Mouse (Mus musculus) right cerebral cortex, postnatal 25 days (tissue): ENCODE results near the gene 1600014C23Rik.

Experiments
- DNase-seq: peaks from one replicate; pipeline ENCODE4 v3.0.0; 2022

1600014C23Rik gene

DNA sequence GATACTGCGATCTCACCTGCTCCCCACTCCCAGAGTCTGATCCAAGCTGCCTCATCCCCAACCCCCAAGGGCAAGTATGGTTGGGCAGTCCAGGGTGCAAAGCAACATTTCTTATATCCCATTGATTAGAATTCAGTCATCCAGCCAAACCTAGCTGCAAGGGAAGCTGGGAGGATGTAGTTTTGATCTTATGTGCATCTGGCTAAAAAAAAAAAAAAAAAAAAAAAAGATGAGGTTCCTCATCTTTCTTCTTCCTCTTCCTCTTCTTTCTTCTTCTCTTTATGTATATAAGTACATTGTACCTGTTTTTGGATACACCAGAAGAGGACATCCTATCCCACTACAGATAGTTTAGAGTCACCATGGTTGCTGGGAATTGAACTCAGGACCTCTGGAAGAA lies 17.7 kb upstream of the 1600014C23Rik start:
- DNase-seq = no peak

DNA sequence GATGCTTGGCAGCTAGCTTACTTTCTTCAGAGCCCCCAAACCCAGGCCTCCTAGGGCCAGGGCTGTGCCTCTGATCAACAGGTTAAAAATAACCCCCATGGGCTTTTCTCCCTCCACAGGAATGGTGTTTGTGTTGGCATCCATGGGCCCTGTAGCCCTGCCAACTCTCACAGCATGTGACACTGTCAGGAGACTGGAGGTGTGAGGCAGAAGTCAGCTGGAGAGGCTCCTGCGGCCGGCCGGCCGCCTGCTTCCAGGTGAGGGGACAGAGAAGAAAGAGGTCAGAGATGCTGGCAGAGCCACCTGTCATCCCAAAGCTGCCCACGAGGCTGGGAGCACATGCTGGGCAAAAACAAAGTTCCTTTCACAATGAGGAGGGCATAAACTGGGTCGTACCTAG lies 15.5 kb upstream of the 1600014C23Rik start:
- no peak for DNase-seq

DNA sequence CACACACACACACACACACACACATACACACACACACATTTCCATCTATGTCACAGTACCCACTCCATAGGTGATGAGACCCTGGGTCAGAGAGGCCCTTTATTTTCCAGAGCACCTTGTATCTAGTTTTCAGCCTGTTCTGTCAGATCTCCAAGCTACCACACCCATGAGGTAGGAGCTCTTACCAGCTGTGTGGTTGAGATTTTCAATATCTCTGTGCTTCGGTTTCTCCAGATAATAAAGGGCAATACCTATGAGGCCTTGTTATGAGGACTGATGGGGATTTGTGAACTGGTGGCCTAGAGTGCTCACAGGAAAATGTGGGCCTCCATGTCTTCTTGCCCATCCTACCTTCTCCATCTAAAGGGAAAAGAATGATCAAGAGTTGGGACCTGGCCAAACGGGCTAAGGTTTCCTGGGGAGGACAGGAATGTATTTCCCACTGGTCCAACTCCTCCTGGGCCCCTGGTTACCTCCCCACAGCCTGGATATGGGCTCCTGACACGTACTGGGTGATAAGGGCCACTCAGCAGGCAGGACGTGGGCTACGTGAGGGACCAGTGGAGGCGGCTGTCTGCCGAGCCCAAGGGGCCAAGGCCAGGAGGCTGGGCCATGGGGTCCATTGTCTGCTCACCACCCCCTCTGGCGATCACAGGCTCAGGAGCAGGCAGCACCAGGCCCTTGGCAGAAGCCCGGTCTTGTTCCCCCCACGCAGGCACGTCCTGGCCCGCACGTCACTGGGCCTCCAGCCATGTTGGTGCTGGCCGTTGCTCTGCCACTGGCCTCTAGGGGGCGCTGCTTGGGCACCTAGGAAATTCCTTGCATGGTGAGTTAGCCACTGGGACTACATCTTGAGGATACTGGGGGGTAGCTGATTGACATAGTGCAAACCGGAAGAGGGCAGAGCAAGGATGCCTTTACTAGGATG lies 14.5 kb upstream of the 1600014C23Rik start:
- DNase-seq = no peak

DNA sequence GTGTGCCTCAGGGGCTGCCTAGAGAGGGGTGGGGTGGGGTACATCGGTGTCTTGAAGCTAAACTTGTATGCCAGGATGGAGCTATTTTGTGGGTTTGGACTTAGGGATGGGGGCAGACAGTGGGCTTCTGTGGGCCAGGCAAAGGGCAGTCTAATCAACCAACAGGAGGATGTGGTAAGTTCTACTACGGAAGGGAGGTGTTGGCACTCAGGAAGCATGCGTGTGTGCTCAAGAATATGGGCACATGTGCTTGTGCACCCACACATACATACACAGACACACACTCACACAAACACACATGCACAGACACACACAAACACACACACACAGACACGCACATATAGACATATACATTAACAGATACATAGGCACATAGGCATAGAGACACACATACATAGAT lies 13.6 kb upstream of the 1600014C23Rik start:
- DNase-seq = no peak

- no peak for DNase-seq
Observed at GRCm38 (mm10) chr17:45746755-45747154, 13.1 kb upstream of the 1600014C23Rik start.

- no peak for DNase-seq
Observed at GRCm38 (mm10) chr17:45745629-45746028, 12.0 kb upstream of the 1600014C23Rik start.

GRCm38 (mm10) chr17:45742371-45743147 lies 8.9 kb upstream of the 1600014C23Rik start:
- no peak for DNase-seq

DNA sequence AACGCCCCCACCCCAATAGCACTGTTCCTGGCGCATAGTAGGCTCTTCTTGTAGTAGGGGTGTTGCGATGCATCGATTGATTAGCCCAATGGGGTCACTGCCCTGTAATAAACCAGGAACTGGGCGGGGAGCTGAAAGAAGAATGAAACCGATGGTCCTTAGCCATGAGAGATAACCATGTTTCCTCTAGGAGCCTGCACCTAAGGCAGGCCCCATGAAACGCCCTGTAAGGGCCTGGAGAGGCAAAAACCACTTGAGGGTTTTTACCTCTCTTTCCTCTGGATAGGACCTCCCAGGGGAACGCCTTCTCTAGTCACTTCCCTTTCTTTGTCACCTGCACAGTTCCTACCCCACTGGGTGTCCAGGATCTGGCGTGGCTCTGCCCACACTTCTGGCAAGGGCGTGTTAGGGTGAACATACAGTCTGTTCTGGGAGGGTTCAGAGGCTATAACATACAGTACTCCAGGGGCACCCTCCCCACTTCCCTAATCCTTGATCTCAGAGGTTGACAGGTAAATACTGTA lies 3.5 kb upstream of the 1600014C23Rik start:
- DNase-seq = no peak

GRCm38 (mm10) chr17:45736311-45737077 lies 2.9 kb upstream of the 1600014C23Rik start:
- DNase-seq = peak; percentile 90

DNA sequence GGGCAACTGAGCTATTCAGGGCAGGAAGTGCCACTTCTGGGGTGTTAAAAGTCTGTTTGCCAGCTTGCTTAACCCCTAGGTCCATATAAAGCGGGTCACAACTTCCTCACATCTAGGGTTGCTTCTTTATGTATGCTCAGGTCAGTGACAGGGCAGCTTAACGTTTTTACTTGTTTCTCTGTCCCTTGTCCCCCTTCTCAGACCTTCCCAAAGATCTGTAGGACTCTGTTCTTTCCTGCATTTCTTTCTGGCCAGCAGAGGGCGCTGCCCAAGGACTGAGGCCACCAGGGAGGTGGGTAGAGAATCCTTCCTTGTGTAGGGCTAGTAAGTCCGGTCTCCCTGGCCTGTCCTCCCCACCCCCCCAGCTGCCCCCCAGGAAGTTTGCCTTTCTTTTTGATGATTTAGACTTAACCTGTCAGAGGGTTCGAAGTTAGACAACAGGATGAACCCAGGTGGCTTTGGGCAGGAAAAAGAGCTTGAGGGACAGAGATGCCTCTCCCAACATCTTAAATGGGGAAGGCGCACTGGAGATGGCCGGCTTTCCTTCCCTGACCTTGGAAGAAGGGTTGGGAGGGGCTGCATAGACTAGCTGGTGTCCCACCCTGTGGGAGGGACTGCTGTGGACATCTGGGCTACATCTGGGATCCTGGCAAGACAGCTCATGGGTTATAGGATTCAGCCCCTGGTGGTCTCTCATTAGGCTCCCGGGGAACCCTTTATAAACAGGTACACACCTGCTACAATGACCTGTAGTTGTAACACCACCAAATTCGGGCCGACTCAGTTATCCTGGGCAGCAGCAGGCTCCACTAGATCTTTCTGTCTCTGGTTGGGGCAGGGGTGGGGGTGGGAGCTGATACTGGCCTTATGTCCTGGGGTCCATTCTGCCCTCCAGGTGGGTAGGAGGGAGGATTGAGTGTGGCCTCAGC lies 2.0 kb upstream of the 1600014C23Rik start:
- DNase-seq = peak; percentile 83

DNA sequence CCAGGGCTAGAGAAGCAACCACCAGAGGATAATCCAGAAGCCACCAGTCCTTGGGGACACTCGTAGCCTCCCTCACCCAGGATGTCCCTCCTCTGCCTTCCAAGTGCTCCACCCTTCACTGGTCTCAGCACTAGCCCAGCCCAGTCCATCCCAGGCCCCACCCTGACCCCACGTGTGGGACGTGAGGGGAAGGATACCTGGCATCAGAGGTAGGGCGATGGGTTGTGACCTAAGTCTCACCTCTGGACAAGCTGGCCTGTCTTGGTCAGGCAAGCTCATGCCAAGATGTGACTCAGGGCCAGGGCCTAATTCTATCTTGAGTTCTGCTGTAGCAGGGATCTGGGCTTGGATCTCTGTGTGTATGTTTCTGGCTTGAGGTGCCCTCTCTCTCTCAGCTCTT lies 1.2 kb upstream of the 1600014C23Rik start:
- no peak for DNase-seq

DNA sequence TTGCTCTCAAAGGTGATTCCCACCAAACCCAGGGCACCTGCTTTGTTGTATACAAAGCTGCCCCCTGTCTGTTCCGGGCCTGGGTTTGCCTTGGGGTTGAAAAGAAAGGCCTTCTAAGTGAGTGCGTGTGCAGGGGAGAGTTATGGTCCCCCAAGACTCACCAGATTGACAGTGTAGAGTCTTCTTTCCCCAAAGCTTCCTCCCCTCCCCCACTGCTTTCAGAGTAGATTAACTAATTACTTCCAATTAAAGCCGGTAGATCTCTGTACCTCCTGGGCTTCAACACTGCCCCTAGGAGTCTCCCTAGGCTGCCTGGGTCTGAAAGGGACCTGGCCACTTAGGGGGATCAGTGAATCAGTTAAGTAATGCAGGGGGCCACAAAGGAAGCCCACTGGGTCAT lies 689 bp upstream of the 1600014C23Rik start:
- DNase-seq = no peak

DNA sequence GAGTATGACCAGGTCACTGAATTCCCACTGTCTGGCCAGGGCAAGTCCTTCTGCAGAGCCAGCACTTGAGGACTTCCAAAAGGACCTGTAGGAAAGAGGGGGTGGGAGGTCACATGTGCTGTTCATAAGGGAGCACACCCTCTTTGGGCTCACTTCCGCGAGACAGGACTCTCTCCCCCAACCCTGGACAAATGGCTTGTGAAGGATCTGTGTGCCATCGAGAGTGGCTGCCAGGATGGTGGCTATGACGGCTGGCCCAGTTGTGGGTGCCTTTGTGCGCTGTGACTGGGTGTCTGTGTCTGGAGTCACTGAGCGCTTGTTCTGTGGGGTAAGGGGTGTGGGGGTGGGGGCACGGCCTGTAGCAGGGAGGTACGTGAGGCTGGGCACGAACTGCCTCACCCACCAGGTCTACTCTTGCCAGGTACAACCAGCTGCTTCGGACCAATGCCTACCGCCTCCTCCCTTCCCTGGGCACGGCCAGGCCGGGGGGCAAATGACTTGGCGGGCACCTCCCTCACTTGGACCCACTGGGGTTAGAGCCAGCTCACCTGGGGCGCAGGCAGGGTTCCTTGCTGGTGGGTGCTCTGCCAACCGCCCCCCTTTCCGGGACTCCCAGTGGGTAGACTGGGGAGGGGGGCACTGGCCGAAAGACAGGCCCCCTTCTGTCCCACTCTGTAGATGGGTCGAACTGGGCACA lies 458 bp downstream of the 1600014C23Rik start:
- DNase-seq = peak; percentile 37

GRCm38 (mm10) chr17:45731172-45731864 lies 2.3 kb downstream of the 1600014C23Rik start:
- peak; percentile 82 for DNase-seq

GRCm38 (mm10) chr17:45730696-45731095 lies 2.9 kb downstream of the 1600014C23Rik start:
- no peak for DNase-seq

- no peak for DNase-seq
Observed at GRCm38 (mm10) chr17:45729387-45729786, 4.3 kb downstream of the 1600014C23Rik start.

DNA sequence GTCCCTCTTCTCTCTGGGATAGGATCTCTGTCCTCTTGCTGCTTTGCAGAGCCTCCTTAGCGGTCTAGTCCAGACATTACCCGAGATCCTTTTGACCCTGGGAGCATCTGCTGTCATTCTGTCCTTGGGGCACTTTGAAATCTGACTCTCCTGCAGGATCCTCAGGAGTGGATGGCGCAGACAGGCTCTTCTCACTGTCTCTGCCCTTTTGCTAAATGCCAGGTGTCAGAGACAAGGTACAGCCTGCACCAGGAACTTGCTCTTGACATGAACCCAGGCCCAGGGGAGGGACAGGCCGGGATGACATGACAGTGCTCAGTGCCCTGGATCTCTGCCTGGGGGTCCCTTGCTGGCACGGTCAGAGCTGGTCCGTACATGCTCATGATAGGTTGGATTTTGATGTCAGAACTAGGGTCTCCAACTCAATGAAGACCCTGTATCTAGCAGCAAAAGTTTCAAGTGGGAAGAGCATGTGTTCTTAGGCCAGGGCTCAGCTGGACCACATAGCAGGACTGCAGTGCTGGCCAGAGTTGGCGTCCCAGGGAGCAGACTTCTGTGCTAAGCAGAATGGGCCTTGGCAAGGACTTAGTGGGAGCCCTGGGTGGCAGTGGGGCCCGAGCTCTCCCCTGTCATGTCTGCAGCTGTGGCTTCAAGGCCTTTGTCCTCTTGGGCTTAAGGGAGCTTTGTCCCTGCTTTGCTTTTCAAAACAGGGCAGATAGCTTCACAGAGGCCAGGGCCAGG lies 5.5 kb downstream of the 1600014C23Rik start:
- DNase-seq = no peak

- DNase-seq = no peak
Observed at GRCm38 (mm10) chr17:45727481-45727880, 6.2 kb downstream of the 1600014C23Rik start.

DNA sequence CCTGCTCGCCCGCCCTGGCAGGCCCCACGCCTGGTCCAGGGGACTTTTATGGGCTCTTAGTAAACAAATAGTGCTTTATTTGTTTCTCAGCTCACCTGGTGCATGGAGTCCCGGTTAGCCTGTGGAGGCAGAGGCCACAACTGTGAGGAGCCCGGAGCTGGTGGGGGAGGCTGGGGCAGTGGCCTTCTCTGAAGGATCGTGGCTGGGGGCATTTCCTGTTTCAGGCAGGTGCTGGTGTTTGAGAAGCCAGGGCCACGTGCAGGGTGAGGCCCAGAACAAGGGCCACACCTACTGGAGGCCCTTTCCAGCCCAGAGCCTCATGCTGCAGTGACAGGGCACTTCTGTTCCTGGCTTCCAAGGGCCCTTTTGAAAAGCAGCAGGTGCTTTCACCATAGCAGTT lies 7.4 kb downstream of the 1600014C23Rik start:
- no peak for DNase-seq

DNA sequence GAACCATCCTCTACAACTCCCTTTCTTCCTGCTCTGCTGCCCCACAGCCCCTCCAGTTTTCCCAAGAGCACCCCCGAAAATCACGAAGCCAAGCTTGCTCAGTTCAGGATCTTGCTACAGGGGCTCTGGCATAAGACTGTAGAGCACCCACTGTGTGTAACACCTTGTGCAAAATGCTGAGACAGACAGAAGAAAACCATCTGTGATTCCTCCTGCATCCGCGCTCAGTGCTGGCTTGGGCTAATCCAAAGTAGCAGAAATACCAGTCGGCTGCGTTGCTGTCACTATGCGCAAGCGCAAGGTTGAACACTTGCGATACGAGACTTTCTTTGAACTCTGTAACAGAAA lies 9.1 kb downstream of the 1600014C23Rik start:
- no peak for DNase-seq
